ENCODE assay signal across 10 mouse cellular contexts in the genomic region with DNA sequence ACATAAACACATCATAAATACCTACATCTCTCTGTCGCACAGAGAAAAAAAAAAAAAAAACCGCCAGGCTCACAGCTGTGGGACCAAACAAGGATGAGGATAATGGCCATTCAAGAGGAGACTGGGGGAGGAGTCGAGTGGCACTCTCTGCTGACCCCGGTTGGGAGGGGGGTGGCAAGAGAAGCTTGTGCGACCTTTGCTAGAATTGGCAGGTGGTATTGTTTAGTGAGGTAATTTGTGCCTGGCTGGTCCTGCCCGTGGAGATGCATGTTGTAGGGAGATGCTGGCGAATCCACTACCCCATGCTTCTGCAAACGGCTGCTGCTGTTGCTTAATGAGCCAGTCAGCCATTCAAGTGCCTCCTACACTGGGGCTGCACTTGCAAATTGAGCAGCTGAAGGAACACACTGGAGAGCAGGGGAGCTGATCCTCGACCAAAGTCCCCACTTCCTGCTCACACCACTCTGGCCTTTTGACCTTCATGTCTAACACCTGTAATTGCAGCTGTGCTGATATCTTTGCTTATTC.
DNase-seq lines count a peak whose midpoint lies in the region; ATAC-seq and TF ChIP-seq lines count a peak whose summit lies in the region.
"Had no signal": no experiment of that assay in that cellular context is flagged by ENCODE, and none has a peak within 500 bp of the region (broad histone marks: within the 10 kb centered on the region; RNA-seq: fewer than 3 reads in every experiment).

No protein-coding gene starts in this region.

- peaks cover 45% of the 10 kb centered on the region for H3K4me1 ChIP-seq in E14TG2a.4 (replicated peaks; ENCODE audit: low read depth, low read length)
- no peaks in the 10 kb centered on the region for H3K4me1 ChIP-seq in hindbrain, embryonic 11.5 days (replicated peaks; ENCODE audit: control insufficient read depth, insufficient read depth, low read length)
- no peaks in the 10 kb centered on the region for H3K4me1 ChIP-seq in midbrain, embryonic 14.5 days (ENCODE audit: control insufficient read depth, insufficient read depth, low read length)
- no peaks in the 10 kb centered on the region for H3K4me1 ChIP-seq in cerebellum, adult 2 months (ENCODE audit: control insufficient read depth, insufficient read depth, low read length)
- H3K4me1 ChIP-seq: embryonic facial prominence, embryonic 13.5 days had no signal

- H3K27me3 ChIP-seq in E14TG2a.4 (ENCODE audit: insufficient read depth, low read length) = no peaks in the 10 kb centered on the region
- H3K27me3 ChIP-seq in hindbrain, embryonic 11.5 days (ENCODE audit: control insufficient read depth, insufficient read depth, low read length) = no peaks in the 10 kb centered on the region
- no peaks in the 10 kb centered on the region for H3K27me3 ChIP-seq in midbrain, embryonic 14.5 days (ENCODE audit: control insufficient read depth, insufficient read depth, low read length)
- H3K27me3 ChIP-seq in cerebellum, adult 2 months (ENCODE audit: control insufficient read depth, insufficient read depth, low read length) = no peaks in the 10 kb centered on the region
- H3K27me3 ChIP-seq: embryonic facial prominence, embryonic 13.5 days; lung, embryonic 15.5 days had no signal

- TF ChIP-seq POLR2A in cerebellum, adult 2 months (IDR thresholded peaks at IDR 0.05; ENCODE audit: borderline replicate concordance, insufficient read depth, low read length) = no peak

- H3K36me3 ChIP-seq in E14TG2a.4 (ENCODE audit: insufficient read depth, low read length) = no peaks in the 10 kb centered on the region
- H3K36me3 ChIP-seq in hindbrain, embryonic 11.5 days (ENCODE audit: control insufficient read depth, insufficient read depth, low read length) = no peaks in the 10 kb centered on the region
- no peaks in the 10 kb centered on the region for H3K36me3 ChIP-seq in midbrain, embryonic 14.5 days (ENCODE audit: control insufficient read depth, insufficient read depth, low read length)
- H3K36me3 ChIP-seq: embryonic facial prominence, embryonic 13.5 days; lung, embryonic 15.5 days had no signal

- no peak overlapping the region; the same call in 1 of the 2 replicates for H3K27ac ChIP-seq in hindbrain, embryonic 11.5 days (ENCODE audit: low read depth, low read length)
- H3K27ac ChIP-seq in midbrain, embryonic 14.5 days (replicated peaks; ENCODE audit: low read depth, low read length) = 0 out of 2 replicates have a peak overlapping the region, but pooled peaks have one; percentile 32
- no peak overlapping the region for H3K27ac ChIP-seq in cerebellum, adult 2 months (ENCODE audit: insufficient read depth, low read length)
- H3K27ac ChIP-seq: embryonic facial prominence, embryonic 13.5 days; lung, embryonic 15.5 days had no signal

- H3K4me3 ChIP-seq in E14TG2a.4 (replicated peaks; ENCODE audit: low read length) = peak overlapping the region; percentile 37
- no peak overlapping the region for H3K4me3 ChIP-seq in hindbrain, embryonic 11.5 days (ENCODE audit: low read depth, low read length)
- H3K4me3 ChIP-seq in midbrain, embryonic 14.5 days (replicated peaks; ENCODE audit: low read depth, low read length) = no peak overlapping the region
- H3K4me3 ChIP-seq in cerebellum, adult 2 months (replicated peaks; ENCODE audit: insufficient read depth, low read depth, low read length) = no peak overlapping the region
- H3K4me3 ChIP-seq: embryonic facial prominence, embryonic 13.5 days; lung, embryonic 15.5 days had no signal

- no peak overlapping the region for H3K9ac ChIP-seq in hindbrain, embryonic 11.5 days (ENCODE audit: low read depth, low read length)
- H3K9ac ChIP-seq in midbrain, embryonic 14.5 days (replicated peaks; ENCODE audit: low read length) = no peak overlapping the region
- H3K9ac ChIP-seq: embryonic facial prominence, embryonic 13.5 days; lung, embryonic 15.5 days had no signal

- H3K9me3 ChIP-seq in E14TG2a.4 (ENCODE audit: low read length) = no peaks in the 10 kb centered on the region
- no peaks in the 10 kb centered on the region for H3K9me3 ChIP-seq in hindbrain, embryonic 11.5 days (ENCODE audit: control insufficient read depth, low read length)
- H3K9me3 ChIP-seq in midbrain, embryonic 14.5 days (ENCODE audit: control insufficient read depth, low read length) = no peaks in the 10 kb centered on the region
- H3K9me3 ChIP-seq: embryonic facial prominence, embryonic 13.5 days; lung, embryonic 15.5 days had no signal

- peak; percentile 75 for ATAC-seq in hindbrain, embryonic 11.5 days (ENCODE audit: low FRiP score)
- ATAC-seq in midbrain, embryonic 14.5 days (ENCODE audit: low FRiP score, low TSS enrichment) = no peak

- no peak overlapping the region for H3K4me2 ChIP-seq in hindbrain, embryonic 11.5 days (replicated peaks; ENCODE audit: low read depth, low read length)
- no peak overlapping the region for H3K4me2 ChIP-seq in midbrain, embryonic 14.5 days (ENCODE audit: low read length)
- H3K4me2 ChIP-seq: embryonic facial prominence, embryonic 13.5 days; lung, embryonic 15.5 days had no signal

- WGBS in hindbrain, embryonic 11.5 days = 2% methylated on average over 9 of the region's 9 CpGs
- 1% methylated on average over 9 of the region's 9 CpGs for WGBS in midbrain, embryonic 14.5 days
- 16% methylated on average over 9 of the region's 9 CpGs for WGBS in cerebellum, adult 2 months

- TF ChIP-seq CTCF in E14TG2a.4 (conservative IDR thresholded peaks at IDR 0.05; ENCODE audit: low read length) = no peak
- TF ChIP-seq CTCF in cerebellum, adult 2 months (IDR thresholded peaks at IDR 0.05; ENCODE audit: borderline replicate concordance, insufficient read depth, low read depth, low read length) = no peak

- peak; percentile 29 for DNase-seq in ZHBTc4 (ENCODE audit: low read depth, low spot score)
- peak; percentile 51 for DNase-seq in hindbrain, embryonic 11.5 days (ENCODE audit: low spot score)
- peak; percentile 51 for DNase-seq in midbrain, embryonic 14.5 days
- DNase-seq in urinary bladder, adult 2 months (ENCODE audit: low spot score) = no peak
- DNase-seq in cerebellum, adult 2 months = no peak
- DNase-seq in cerebellum, adult 8-10 months = no peak
- DNase-seq: heart, postnatal 4 days had no signal

Comparison
In these comparisons a context has a peak if more than half of its experiments do, and no peak if none do; other contexts are left out.
1. DNase-seq: peak in ZHBTc4 (single experiment), hindbrain, embryonic 11.5 days (single experiment) and midbrain, embryonic 14.5 days (single experiment); none in urinary bladder, adult 2 months (single experiment), cerebellum, adult 2 months (0 of 2) and cerebellum, adult 8-10 months (single experiment).